Mouse (Mus musculus) activated CD4-positive, CD25-positive, alpha-beta regulatory T cell, adult 4 months (primary cell): Measurements from ENCODE around the gene Dll1. TPM values are rescaled to one million over a fixed set of nuclear protein-coding genes. Genes with fewer than 3 reads are reported as not detected.

Experiments
- ATAC-seq: one replicate; pipeline ENCODE4 v1.8.0; 2017
- polyA plus RNA-seq, 2 experiments: library from polyadenylated mRNA; unstranded; fragments of 100-300 nt; shearing (Covaris generic); gene quantifications; one replicate each; pipeline ENCODE4 v1.2.1; 2017

Gene Dll1
- polyA plus RNA-seq, 2 experiments from 2014 or later = 0.63 TPM; not detected in 1

GRCm38 (mm10) chr17:15325976-15326842 is 50.5 kb downstream of the Dll1 start:
- ATAC-seq = no peak

DNA sequence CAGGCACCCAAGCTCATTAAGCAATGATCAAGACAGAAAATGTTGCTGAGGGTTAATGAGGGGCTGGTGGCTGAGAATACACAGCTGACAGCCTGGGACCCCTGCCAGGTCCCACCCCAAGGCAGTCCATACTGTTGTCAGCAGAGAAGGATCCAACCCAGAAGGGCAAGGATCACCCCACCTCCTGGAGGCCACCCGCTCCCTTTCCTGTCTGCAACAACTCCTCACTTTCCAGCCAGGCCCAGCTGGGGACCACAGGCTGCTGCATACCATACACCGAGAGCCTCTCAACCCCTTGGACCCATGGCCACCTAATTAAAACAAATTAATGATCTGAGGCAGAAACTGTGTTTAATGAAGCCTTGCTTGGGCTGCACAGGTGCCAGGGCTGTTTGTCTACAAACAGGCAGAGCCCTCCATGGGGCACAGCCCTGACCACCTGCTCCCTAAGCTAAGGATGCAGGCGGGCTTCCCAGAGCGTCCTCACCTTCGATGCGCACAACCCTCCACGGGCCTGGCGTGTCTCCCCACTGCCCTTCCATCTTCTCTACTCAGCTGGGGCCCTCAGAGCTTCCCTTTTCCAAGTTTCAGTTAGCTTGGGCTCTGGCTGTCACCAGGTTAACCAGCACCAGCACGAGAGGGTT is 53.4 kb downstream of the Dll1 start:
- no peak for ATAC-seq

Other genes starting within 250 kb of the Dll1 start
- 10 to 100 TPM; 26.8 to 32.4 TPM for gene Fam120b, start 19.3 kb upstream of the Dll1 start, polyA plus RNA-seq
- 100 to 1,000 TPM; 384 to 432 TPM for gene Psmb1, start 122.9 kb upstream of the Dll1 start, polyA plus RNA-seq
- 10 to 100 TPM; 43.5 to 57.4 TPM for gene Tbp, start 123.0 kb upstream of the Dll1 start, polyA plus RNA-seq
- gene Pdcd2, start 150.4 kb upstream of the Dll1 start, polyA plus RNA-seq = 10 to 100 TPM; 17.2 to 34.8 TPM
- 1 to 10 TPM; 4.7 to 6.5 TPM for gene Prdm9, start 187.5 kb upstream of the Dll1 start, polyA plus RNA-seq